In the genomic region with DNA sequence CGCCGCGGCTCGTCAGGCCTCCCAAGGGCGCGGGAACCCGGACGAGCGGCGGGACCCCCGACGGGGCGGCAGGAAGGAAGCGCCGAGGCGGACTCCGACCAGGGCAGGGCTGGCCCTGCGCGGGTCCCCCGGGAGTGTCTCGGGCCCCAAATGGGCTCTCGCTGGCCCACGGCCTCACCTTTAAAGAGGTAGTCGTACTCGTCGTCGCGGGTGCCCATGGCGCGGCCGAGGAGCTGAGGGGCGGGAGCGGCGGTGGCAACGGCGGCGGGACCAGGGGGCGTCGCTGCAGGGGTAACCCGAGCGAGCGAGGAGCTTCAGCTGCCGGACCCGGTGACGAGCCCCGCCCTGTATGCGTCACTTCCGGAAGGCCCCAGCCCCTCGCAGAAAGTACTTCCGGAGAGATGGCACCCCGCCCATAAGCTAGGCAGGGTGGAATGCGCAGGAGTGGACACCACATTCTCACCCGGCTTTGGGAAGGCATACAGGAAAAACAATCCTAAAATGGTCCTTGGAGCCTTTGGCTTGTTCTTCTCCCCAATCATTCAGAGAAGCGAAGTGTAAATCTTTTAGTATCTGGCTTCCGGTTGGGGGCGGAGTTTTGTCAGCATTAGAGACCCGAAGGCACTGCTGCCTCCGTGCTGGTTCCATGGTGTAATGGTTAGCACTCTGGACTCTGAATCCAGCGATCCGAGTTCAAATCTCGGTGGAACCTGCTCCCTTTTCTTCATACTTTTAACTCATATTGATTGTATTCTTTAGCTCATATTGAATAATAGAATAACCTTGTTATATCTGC, we compare ENCODE assay signal across 8 mouse cellular contexts. TPM values are rescaled to one million over a fixed set of nuclear protein-coding genes. Genes with fewer than 3 reads are reported as not detected.
DNase-seq lines count a peak whose midpoint lies in the region; ATAC-seq and TF ChIP-seq lines count a peak whose summit lies in the region.

A gene (minus strand): TSS at position 353 of the 796 bp plus-strand sequence.

- H3K4me2 ChIP-seq in heart, embryonic 12.5 days: peak within 1 kb of the TSS; percentile 83
- peak within 1 kb of the TSS; percentile 68 for H3K4me2 ChIP-seq in kidney, postnatal 0 days (ENCODE audit: low read length)
- peak within 1 kb of the TSS; percentile 96 for H3K4me2 ChIP-seq in liver, embryonic 11.5 days
- peak within 1 kb of the TSS; percentile 85 for H3K4me2 ChIP-seq in stomach, embryonic 14.5 days (replicated peaks; ENCODE audit: low read depth, low read length)

- TF ChIP-seq CTCF in kidney, postnatal 0 days (IDR thresholded peaks at IDR 0.05; ENCODE audit: low read depth): peak; percentile 32; the same call in 1 of the 2 replicates

- peak within 1 kb of the TSS; percentile 90 for H3K9ac ChIP-seq in heart, embryonic 12.5 days
- H3K9ac ChIP-seq in kidney, postnatal 0 days (ENCODE audit: low read depth, low read length): peak within 1 kb of the TSS; percentile 89
- H3K9ac ChIP-seq in liver, embryonic 11.5 days (ENCODE audit: low read depth, low read length): peak within 1 kb of the TSS; percentile 89
- peak within 1 kb of the TSS; percentile 87 for H3K9ac ChIP-seq in stomach, embryonic 14.5 days (replicated peaks; ENCODE audit: low read depth, low read length)

- H3K4me3 ChIP-seq in heart, embryonic 12.5 days: peak within 1 kb of the TSS; percentile 90
- H3K4me3 ChIP-seq in kidney, postnatal 0 days (replicated peaks; ENCODE audit: low read depth, low read length): peak within 1 kb of the TSS; percentile 90
- H3K4me3 ChIP-seq in liver, embryonic 11.5 days (ENCODE audit: low read depth, low read length): peak within 1 kb of the TSS; percentile 99
- peak within 1 kb of the TSS; percentile 98 for H3K4me3 ChIP-seq in stomach, embryonic 14.5 days (ENCODE audit: low read depth, low read length)

- H3K27me3 ChIP-seq in heart, embryonic 12.5 days (replicated peaks): no peaks in the 10 kb centered on the region
- no peaks in the 10 kb centered on the region for H3K27me3 ChIP-seq in kidney, postnatal 0 days (ENCODE audit: insufficient read depth, low read length)
- no peaks in the 10 kb centered on the region for H3K27me3 ChIP-seq in liver, embryonic 11.5 days (replicated peaks; ENCODE audit: control insufficient read depth, insufficient read depth, low read length)
- no peaks in the 10 kb centered on the region for H3K27me3 ChIP-seq in stomach, embryonic 14.5 days (ENCODE audit: control insufficient read depth, insufficient read depth, low read length)

- ATAC-seq in erythroid progenitor cell, adult 5-6 weeks (replicated peaks; ENCODE audit: low FRiP score, poor library complexity, severe bottlenecking): peak; percentile 95
- peak; percentile 96 for ATAC-seq in heart, embryonic 12.5 days (ENCODE audit: insufficient number of reproducible peaks, low FRiP score)
- ATAC-seq in kidney, postnatal 0 days (replicated peaks; ENCODE audit: low FRiP score, low read depth): peak; percentile 96
- ATAC-seq in liver, embryonic 11.5 days (replicated peaks; ENCODE audit: low FRiP score): peak; percentile 94
- ATAC-seq in stomach, embryonic 14.5 days (ENCODE audit: insufficient number of reproducible peaks, insufficient read depth, low FRiP score, low read depth): peak; percentile 96

- H3K9me3 ChIP-seq in heart, embryonic 12.5 days (replicated peaks): no peaks in the 10 kb centered on the region
- no peaks in the 10 kb centered on the region for H3K9me3 ChIP-seq in kidney, postnatal 0 days (replicated peaks; ENCODE audit: low read length)
- no peaks in the 10 kb centered on the region for H3K9me3 ChIP-seq in liver, embryonic 11.5 days (ENCODE audit: control insufficient read depth, low read length)
- no peaks in the 10 kb centered on the region for H3K9me3 ChIP-seq in stomach, embryonic 14.5 days (ENCODE audit: control insufficient read depth, low read depth, low read length)

- H3K36me3 ChIP-seq in heart, embryonic 12.5 days: no peaks in the 10 kb centered on the region
- H3K36me3 ChIP-seq in kidney, postnatal 0 days (ENCODE audit: insufficient read depth, low read length): no peaks in the 10 kb centered on the region
- no peaks in the 10 kb centered on the region for H3K36me3 ChIP-seq in liver, embryonic 11.5 days (ENCODE audit: control insufficient read depth, insufficient read depth, low read length)
- no peaks in the 10 kb centered on the region for H3K36me3 ChIP-seq in stomach, embryonic 14.5 days (ENCODE audit: control insufficient read depth, insufficient read depth, low read length)

- under 1% methylated on average over 61 of the region's 61 CpGs for WGBS in heart, embryonic 12.5 days
- under 1% methylated on average over 59 of the region's 61 CpGs for WGBS in kidney, postnatal 0 days
- under 1% methylated on average over 60 of the region's 61 CpGs for WGBS in liver, embryonic 11.5 days
- WGBS in stomach, embryonic 14.5 days: under 1% methylated on average over 60 of the region's 61 CpGs

- peak within 1 kb of the TSS; percentile 93 for H3K27ac ChIP-seq in heart, embryonic 12.5 days (ENCODE audit: poor library complexity, severe bottlenecking)
- peak within 1 kb of the TSS; percentile 94 for H3K27ac ChIP-seq in kidney, postnatal 0 days
- peak within 1 kb of the TSS; percentile 86 for H3K27ac ChIP-seq in liver, embryonic 11.5 days (ENCODE audit: low read depth, low read length)
- H3K27ac ChIP-seq in stomach, embryonic 14.5 days (ENCODE audit: low read length): peak within 1 kb of the TSS; percentile 95

- peaks cover 7% of the 10 kb centered on the region for H3K4me1 ChIP-seq in heart, embryonic 12.5 days (replicated peaks)
- no peaks in the 10 kb centered on the region for H3K4me1 ChIP-seq in kidney, postnatal 0 days (replicated peaks; ENCODE audit: insufficient read depth, low read length)
- peaks cover 6% of the 10 kb centered on the region for H3K4me1 ChIP-seq in liver, embryonic 11.5 days (replicated peaks; ENCODE audit: control insufficient read depth, insufficient read depth, low read length)
- peaks cover 8% of the 10 kb centered on the region; the same call in 1 of the 2 replicates for H3K4me1 ChIP-seq in stomach, embryonic 14.5 days (ENCODE audit: control insufficient read depth, insufficient read depth, low read length)

- DNase-seq in CD4-positive helper T cell, adult 2 months (ENCODE audit: low read depth, low spot score): peak; percentile 96
- DNase-seq in brain, embryonic 18.5 days (ENCODE audit: low read depth, low spot score): peak; percentile 85
- DNase-seq in kidney, postnatal 0 days (ENCODE audit: low spot score): peak; percentile 97
- peak; percentile 97 for DNase-seq in liver, embryonic 11.5 days (ENCODE audit: low spot score)
- peak; percentile 97 for DNase-seq in naive thymus-derived CD4-positive, alpha-beta T cell, adult 2 months (ENCODE audit: low read depth)

RNA-seq across cellular contexts. Expression of the gene that starts here (rescaled TPM):
- total RNA-seq in erythroid progenitor cell, adult 5-6 weeks (2015; ENCODE audit: low replicate concordance): 127 and 143 TPM in 2 replicates
- total RNA-seq in erythroid progenitor cell, adult 5-6 weeks (2017; ENCODE audit: low replicate concordance): 68.2 and 92.5 TPM in 2 replicates
- polyA plus RNA-seq in heart, embryonic 12.5 days (2016; fragmentation: Nextera tagmentation; extraction: Ambion mirVana): 325 and 346 TPM in 2 replicates
- polyA plus RNA-seq in kidney, postnatal 0 days (2015; fragmentation: Nextera tagmentation; extraction: Ambion mirVana): 1,132 and 1,149 TPM in 2 replicates
- polyA plus RNA-seq in liver, embryonic 11.5 days (2014; fragmentation: Nextera tagmentation; extraction: Ambion mirVana): 341 TPM in 2 replicates
- 414 and 420 TPM in 2 replicates for polyA plus RNA-seq in stomach, embryonic 14.5 days (2014; fragmentation: Nextera tagmentation; extraction: Ambion mirVana)

Comparison
In these comparisons a context has a peak if more than half of its experiments do, and no peak if none do; other contexts are left out.
1. Peak in every context shown above with its lines: DNase-seq, ATAC-seq, H3K4me3 ChIP-seq and H3K27ac ChIP-seq.